Mouse (Mus musculus) spleen, postnatal 10 days (tissue): Measurements from ENCODE around the gene Umod.
A peak's percentile ranks its signal among the peaks of the same experiment; 100 is the strongest.

Experiments
- DNase-seq, 2 experiments: peaks; one replicate each; pipeline ENCODE4 v3.0.0; 2021 to 2022; ENCODE audit warnings: low spot score in 2 of 2

Gene Umod

DNA sequence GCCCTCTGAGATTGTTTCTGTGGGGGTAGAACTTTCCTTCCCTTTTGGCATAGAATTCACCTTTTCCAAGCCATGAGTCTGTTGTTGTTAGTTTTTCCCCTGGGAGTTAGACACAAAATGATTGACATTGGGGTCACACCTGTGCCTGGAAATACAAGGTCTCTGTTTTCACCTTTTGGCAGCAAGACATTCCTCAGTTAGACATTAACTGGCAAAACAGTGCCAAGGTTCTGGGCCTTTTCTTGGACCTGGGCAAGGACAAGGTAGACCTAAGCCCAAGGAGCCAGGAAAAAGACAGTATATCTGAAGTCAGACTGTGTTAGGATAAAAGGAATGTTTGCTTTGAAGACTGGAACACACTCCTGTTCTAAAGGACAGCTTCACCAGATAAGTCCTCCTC is at the start of gene Umod:
Umod (minus strand) TSS at position 27 of the 400 bp plus-strand sequence.
- DNase-seq = no peak

DNA sequence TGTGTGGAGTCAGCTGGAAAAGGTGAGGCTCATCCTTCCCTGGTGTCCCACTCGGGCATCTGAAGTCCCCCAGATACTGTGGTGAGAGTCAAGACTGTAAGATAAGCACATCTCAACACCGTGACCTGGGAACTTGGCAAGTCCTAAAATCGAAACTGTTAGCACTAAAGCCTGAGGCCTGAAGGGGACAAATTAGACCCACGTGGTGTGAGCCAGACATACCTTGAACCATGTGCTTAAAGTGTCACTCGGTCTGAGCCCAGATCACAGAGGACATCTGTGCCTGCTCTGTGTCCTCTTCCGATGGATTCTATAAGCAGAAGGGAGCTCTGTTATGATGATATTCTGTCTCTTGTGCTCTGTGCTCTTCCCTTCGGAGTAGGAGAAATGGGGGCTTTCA is 49.5 kb upstream of the Umod start:
- no peak for DNase-seq

DNA sequence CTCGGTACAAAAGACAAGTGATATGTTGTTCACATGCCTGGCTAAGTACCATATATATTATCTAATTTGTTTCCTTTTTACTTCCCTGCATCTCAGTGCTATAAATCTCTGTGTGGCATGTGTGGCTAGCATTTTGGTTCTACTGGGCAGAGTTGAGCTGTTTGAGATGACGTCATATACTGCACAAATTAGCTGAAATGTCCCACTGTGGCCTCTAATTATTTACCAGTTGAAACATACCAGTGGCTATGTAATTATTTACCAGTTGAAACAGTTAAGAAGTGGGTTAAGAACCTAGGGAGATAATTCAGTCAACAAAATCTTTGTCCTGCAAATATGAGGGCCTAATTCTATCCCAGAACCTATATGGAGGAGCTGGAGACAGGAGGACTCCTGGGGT is 48.5 kb upstream of the Umod start:
- no peak for DNase-seq

DNA sequence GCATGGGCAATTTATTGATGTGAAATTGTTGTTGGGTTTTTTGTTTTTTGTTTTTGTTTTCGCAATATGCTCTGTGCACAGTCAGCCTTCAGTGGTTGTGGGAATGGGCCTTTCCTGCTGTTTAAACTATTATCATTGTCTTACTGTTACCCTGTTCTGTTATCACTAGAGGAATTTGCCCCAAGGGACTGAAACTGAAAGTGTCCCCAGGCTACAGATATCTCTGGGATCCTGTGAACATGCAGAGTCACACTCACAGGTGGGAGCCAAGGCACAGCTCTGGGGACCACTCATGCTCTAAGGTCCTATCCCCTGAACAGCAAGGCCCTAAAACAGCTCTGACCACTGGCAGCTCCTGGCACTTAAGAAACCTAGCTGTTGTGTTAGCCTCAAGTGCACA is 48.1 kb upstream of the Umod start:
- DNase-seq = no peak

DNA sequence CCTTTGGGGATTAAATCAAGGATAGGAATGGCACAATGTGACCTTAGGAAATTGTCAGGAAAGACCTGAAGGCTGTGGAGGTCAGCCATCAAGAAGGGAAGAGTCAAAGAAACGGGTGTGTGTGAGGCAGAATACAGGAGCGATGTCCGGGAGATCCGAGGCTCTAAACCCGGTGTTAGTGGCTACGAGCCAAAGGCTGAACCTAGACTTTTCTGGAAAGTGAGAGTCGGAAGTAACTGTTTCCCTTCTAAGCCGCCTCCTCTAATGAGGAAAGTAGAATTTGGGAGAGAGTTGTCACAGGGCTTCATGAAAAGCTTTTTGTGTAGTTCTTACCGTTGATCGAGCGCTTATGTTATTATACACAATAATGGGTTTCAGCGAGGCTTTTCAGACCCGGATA is 47.4 kb upstream of the Umod start:
- no peak for DNase-seq

DNA sequence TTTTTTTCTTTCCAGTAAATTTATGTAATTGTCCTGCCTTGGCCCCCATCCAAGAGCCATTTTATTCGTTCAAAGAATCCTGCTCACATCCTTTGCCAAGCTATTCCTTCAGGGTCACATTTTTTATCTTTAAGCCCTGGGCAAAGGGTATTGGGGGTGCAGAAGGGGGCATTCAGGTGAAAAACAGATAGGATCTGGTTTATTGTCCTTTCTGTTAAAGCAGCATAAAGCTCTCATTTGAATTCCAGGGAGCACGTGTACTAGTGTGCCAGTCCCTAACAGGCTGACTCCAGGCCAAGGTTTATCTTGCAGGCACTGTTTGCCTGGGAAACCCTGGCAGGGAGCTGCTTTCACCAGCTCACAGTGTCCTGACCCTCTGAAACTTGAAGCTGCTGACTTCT is 46.8 kb upstream of the Umod start:
- DNase-seq = no peak

DNA sequence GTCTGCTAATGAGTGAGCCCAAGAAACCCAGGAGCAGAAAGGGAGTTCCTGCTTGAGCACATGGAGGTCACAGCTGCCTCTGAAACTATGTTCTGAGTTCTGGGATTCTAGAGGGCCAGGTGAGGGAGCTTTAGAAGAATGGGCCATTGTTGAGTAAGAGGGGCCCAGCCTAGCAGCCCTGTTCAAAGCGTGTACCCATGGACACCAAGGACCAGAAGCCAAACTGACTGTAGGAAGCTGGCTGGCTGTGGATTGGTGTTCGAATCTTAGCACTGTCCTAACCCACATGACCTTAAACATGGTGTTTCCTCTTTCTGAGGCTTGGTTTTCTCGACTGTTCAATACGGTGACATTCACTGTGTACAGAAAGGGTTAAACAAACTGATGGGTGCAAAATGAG is 44.3 kb upstream of the Umod start, which contains the start of gene Pdilt:
Pdilt (minus strand) TSS at position 101 of the 400 bp plus-strand sequence.
- DNase-seq = no peak

DNA sequence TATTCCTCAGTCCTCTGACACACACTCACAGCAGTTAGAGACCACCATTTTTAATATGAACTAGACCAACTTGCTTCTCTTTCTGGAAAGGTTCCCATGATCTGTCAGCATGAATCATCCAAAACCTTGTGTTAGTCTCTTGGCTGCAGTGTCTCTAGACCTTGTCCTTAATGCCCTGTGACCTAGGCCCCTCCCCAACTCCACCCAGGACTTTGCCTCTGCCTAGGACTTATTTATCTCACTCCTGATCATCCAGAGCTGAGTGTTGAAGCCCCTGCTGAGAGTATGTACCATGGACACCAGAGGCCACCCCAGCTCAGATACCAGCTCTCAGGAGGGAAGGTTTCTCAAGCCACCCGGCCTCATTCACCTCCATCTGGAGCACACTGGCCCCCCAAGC is 43.3 kb upstream of the Umod start:
- DNase-seq = no peak

DNA sequence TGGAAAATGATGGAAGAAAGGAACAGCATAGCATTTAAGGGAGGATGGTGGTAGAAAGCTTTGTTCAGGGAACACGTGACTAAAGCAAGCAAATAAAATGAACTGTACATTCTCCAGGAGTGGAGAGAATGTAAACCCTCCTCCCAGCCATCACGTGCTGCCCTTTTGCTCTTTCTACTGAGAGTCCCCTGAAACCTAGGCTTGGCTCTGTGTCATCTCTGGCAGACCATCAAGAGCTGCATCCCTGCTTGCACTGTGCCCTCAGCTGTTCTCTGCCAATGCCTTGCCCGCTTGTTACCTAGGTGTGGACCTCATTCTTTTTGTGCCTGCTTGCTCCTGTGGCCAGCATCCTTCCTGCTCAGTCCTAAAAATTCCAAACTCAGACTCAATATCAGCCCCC is 42.7 kb upstream of the Umod start:
- no peak for DNase-seq

DNA sequence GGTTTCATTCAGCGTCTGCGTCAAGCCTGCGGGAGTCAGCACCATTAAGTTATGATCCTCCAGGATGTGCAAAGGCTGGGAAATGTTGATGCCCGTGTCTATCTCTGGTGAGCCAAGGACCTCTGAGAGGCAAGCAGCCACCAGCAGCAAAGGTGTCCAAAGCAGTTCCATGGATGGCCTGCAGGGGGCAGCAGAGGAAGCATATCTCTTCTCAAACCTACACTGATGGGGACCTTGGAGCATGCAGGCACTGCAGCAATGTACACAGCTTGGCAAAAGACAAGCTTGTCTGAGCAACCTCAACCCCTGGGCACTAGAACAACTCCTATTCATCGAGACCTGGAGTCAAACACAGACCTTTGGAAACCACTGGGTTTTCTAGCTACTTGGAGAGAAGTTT is 40.6 kb upstream of the Umod start:
- DNase-seq = peak; percentile 36 to 67

DNA sequence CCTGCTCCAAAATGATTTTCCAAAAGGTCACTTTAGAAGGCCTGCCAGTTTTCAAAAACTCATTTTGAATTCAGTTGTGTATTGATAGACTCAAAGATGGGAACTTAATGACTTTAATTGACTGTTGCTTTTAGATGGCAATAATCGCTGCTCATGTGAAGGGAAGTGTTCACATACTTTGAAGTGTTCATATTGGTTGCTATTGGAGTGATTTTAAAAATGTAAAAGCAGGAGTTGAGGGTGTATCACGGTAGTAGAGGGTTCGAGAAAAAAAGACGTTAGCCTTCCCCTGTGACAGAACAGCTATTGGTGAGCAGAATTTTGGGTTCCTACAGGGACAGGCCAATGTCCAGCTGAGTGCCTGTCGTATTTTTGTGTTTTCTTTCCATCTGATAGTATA is 40.1 kb upstream of the Umod start, which contains the start of gene Acsm5:
Acsm5 (plus strand) TSS at position 301 of the 400 bp plus-strand sequence.
- no peak for DNase-seq

DNA sequence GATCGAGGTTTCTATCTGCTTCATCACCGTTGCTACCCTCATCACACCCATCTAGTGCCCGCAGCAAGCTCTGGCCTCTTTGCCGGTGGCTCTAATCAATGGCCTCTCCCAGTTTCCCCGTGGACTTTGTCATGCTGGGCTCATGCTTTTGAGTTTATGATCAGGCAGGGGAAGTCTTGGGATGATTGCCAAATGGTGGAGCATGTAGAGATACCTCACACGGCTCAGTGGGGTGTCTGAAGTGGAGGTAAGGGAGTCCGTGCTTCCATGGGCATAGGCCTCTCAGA is 37.1 kb upstream of the Umod start:
- DNase-seq = no peak

DNA sequence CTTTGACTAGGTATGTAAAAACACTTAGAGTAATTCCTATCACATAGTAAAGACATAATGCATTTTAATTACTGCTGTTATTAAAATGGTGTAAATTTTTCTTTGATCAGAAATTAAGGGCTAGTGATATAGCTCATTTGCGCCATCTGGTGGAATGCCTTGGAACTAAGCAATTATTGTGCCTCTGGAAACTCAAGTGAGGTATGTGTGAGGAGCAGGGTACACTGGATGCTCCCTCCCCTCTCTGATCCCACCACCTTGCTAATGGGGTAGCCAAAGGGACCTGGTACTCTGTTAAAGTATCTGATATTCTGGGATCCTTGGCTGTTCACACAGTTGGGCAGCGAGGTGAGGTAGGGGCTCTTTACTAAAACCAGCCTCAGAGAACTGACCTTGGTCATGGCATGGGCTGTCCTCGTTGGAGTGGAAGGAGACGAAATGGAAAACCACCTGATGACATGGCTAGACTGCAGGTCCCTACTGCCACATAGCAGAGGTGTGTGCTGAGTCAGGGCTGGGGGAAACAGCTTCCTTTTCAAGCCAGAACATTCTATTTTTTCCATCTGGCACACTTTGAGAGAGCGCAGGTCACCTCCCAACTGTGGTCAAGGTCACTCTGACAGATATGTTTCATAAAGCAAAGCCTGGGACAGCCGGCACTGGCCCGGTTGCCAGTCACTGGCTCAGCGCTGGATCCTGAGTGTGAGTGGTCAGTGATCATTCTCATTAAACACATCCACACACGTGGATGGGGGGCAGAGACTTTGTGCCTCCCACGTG is 36.6 kb upstream of the Umod start:
- peak; percentile 15 to 58 for DNase-seq

DNA sequence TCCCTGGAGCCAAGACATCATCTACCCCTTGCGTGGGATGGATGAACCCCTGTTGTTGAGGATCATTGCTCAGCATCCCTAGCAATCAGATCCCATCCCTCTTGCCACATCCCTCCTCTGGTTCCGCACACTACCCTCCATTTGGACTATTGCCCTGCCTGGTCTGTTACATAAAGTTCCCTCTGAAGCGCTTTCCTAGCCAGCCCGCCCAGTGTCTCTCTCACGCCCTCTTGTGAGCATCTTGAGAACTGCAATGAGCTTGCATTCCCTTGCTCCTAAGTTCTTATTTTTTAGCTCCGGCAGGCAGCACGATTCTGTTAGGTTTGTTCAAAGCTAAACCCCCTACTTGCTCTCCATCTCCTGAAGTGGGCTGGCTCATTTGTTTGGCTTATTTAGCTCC is 34.0 kb upstream of the Umod start:
- no peak for DNase-seq

DNA sequence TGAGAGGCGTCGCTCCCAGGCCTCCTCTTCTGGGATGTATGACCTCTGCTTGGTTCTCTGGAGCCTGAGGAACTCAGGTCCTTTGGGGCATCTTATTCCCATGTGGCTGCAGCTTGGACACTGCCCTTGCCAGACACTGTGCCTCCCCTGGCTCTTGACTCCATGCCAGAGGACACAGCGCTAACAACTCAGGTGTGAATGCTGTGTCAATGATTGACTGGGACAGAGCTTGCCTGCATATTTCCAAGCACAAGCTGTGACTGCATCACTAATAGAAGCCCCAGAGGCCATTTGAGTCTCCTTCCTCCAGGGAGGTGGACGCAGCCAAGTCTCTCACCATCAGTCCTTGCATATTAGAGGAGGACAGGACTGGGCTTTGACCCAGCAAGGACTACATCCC is 32.1 kb upstream of the Umod start:
- no peak for DNase-seq

DNA sequence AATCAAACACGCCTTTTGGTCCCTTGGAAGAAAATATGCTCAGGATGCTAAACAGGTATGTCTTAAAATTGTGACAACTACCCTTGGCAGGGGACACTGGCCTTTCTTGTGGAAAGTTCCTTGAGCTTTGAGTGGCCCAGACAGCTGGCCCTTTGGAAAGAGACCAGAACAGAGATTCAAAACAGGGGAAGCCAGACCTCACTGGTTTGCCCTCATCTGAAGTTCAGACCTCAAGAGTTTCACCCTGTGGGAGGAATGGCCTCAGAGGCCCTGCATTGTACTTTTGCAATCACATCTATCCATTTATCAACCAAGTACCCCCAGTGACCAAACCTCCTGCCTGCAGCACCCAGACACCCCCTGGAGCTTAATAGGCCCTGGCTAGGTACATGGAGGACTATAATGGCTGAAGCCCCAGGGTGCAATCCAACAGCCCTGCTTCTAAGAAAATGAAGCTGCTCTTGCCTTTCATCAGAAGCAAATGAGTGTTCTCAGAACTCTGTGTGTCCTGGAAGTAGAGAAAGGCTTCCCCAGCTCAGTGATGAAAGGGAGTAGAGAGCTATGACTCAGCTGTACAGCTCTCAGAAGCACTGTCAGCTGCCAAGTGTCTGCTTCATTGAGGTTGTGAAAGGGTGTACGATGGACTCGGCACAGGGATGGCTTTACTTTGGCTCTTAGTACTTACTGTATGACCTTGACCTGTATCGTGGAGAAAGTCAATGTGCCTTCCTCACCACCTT is 11.1 kb upstream of the Umod start:
- DNase-seq = no peak

DNA sequence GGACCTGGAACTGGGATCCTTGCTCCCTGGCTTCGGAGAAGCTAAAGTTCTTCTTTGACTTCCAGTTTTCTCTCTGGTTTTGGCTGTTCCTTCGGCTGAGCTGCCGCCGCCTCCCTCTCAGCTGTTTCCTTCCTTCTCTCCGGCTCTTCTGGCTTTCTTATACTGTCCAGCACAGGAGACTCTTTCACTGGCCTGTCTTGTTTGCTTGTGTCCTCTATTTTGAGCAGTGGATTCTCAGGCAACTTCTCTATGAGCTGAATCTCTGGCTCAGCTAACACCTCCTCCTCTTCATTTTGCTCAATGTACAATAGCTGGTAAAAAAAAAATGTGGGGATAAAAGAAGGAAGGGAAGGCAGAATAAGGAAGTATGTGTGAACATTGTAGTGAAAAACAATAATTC is 7.6 kb upstream of the Umod start:
- no peak for DNase-seq

DNA sequence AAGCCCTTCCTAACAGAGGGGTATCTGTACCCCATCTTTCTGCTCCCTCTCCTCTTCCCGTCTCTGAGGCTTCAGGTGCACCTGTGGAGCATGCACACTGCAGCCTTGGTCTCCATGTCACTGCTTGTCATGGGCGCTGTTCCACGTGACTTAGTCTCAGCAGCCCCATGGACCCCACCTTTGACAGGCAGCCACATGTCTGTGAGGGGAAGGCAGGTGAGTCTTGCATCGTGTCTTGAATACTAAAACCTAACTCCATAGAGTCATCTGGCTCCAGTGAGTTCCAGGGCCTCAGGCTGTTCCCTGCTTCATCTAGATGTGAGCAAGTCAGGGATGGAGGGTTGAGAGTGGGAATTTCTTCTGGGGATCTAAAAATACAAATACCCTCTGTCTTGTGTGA is 5.1 kb upstream of the Umod start:
- no peak for DNase-seq

DNA sequence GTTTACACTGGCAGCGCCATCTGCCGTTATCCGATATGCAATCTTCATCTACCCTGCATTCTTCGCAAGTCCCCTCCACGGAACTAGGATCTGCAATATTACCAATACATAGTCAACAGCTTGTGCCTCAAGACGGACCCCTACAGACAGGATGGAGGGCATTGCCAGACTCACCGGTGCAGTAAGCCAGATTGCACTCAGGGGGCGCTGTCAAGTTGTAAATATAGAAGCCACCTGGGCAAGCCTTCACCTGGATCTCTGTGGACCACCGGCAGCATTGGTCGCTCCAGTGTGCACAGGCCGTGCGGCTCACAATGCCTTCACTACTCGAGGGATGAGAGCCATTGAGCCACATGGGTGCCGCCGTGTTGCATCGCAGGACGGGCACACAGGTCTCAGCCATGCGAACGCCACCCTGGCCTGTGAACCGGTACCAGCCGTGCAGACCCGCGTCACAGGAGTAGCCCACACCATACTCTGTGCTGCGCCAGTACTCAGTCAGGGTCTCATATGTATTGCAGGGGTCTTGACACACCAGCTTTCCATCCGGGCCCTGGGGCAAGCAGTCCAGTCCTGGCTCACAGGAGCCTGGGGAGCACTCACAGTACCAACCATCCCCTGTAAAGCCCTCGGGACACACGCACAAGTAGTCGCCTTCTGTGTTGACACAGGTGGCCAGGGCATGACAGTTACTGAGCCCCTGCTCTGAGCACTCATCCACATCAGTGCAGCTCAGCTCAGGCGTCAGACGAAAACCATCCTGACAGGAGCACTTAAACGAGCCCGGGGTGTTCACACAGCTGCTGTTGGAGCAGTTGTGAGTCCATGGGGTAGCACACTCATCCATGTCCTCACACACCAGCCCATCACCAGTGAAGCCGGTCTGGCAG is 2.3 kb downstream of the Umod start:
- DNase-seq = peak in 1 of 2 experiments; percentile 16

DNA sequence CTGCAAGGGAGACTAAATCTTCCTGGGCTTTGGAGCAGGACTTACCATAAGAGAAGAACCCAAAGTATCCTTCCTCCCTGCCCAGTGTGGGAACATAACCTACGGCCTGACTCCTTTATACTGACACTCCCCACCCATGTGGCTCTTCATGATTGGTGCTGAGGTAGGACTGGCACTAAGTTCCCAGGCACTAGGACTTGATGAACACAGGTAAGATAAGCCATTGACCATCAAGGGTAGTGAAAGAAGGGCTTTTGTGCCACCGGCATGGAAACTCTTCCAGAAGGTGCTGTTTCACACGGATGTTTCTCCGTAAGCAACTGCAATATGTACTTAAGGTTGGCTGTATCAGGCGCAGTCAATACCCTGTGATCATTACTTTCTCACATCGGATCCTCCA is 19.9 kb downstream of the Umod start, which contains the start of gene Gp2:
Gp2 (minus strand) TSS at position 101 of the 400 bp plus-strand sequence.
- no peak for DNase-seq

DNA sequence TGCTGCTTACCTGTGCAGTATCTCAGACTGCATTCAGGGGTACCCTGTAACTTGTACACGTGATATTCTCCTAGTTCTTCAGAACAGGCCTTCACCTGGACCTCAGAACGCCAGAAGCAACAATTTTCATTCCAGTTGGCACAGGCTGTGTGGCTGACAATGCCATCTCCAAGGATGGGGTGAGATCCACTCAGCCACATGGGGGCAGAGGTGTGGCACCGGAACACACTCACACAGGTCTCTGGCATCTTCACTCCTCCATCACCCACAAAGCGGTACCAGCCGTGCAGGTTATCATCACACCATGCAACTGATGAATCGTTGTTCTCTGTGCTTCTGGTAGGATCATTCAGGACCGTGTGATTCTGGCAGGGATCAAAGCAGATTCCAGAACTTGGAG is 24.9 kb downstream of the Umod start:
- DNase-seq = no peak

DNA sequence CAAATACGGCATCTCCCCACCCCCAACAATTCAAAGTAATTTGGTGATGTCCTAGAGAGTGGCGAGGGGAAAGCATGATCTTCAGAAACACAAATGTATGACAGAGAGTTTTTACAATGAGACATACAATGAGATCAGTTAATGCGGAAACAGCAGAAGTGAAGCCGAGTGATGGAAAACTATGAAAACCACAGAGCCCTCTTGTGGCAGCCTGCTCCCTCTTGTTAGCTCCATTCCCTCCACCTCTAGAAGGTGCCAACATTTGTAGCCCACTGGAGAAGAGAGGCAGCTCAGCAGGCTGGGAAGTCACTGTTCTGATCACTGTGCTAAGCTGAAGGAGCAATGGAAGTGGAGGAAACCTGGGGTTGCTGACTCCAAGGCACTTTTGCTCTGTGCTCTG is 35.2 kb downstream of the Umod start:
- no peak for DNase-seq
